Mouse (Mus musculus) liver, embryonic 14 days (tissue): ENCODE measurements around the gene Eln. TPM values are rescaled to one million over a fixed set of nuclear protein-coding genes. Genes with fewer than 3 reads are reported as not detected.

Experiments
- polyA plus RNA-seq: library from polyadenylated mRNA; depleted of rRNA; stranded (reverse); fragments of >200 nt; gene quantifications from 2 replicates; pipeline ENCODE4 v1.2.3, GENCODE M21; 2012; rRNA removed

Eln gene
- 2.8 and 5.4 TPM in 2 replicates for polyA plus RNA-seq

GRCm38 (mm10) chr5:134746890-134747511 is at the start of gene Eln:
Gene Eln, minus strand, starts transcription at chr5:134747323.

GRCm38 (mm10) chr5:134688086-134688717 is 58.9 kb downstream of the Eln start, which contains the start of gene Limk1:
Gene Limk1, minus strand, starts transcription at chr5:134688598.

Other genes starting within 250 kb of the Eln start
- gene Clip2, start 194.9 kb downstream of the Eln start, polyA plus RNA-seq: 1.6 TPM in 2 replicates
- gene Syna, start 187.2 kb downstream of the Eln start, polyA plus RNA-seq: not detected in 2 replicates
- 102 and 107 TPM in 2 replicates for gene Rfc2, start 166.0 kb downstream of the Eln start, polyA plus RNA-seq
- gene Lat2, start 132.3 kb downstream of the Eln start, polyA plus RNA-seq: 1.1 and 1.6 TPM in 2 replicates
- gene Eif4h, start 107.8 kb downstream of the Eln start, polyA plus RNA-seq: 94.3 and 116 TPM in 2 replicates
- 2.0 and 2.1 TPM in 2 replicates for gene Limk1, start 58.7 kb downstream of the Eln start, polyA plus RNA-seq
- 0.05 and 0.07 TPM in 2 replicates for gene Tmem270, start 159.4 kb upstream of the Eln start, polyA plus RNA-seq
- 124 and 168 TPM in 2 replicates for gene Cldn13, start 168.2 kb upstream of the Eln start, polyA plus RNA-seq
- gene Mettl27, start 185.0 kb upstream of the Eln start, polyA plus RNA-seq: 6.2 and 6.6 TPM in 2 replicates
- gene Cldn4, start 199.6 kb upstream of the Eln start, polyA plus RNA-seq: 0.24 and 0.83 TPM in 2 replicates
- 0.33 and 0.77 TPM in 2 replicates for gene Cldn3, start 238.9 kb upstream of the Eln start, polyA plus RNA-seq